Mouse (Mus musculus) heart, adult 2 months (tissue): ENCODE results near the gene Hoga1.

Experiments used
- CTCF ChIP-seq: fragments of 200-600 bp; IDR thresholded peaks from 2 replicates; pipeline ENCODE4 v1.8.1; 2022; ENCODE audit warnings: antibody characterized with exemption, mild to moderate bottlenecking, moderate library complexity
- EP300 ChIP-seq: fragments of 200-500 bp; IDR thresholded peaks from 2 replicates; pipeline ENCODE4 v1.6.1; 2011; ENCODE audit warnings: low read depth, low read length, control low read depth; ENCODE audit not compliant: insufficient read depth
- POLR2A ChIP-seq: fragments of 200-500 bp; IDR thresholded peaks from 2 replicates; pipeline ENCODE4 v1.6.1; 2011; ENCODE audit warnings: mild to moderate bottlenecking, low read depth, low read length, control low read depth; ENCODE audit not compliant: insufficient read depth

- TF ChIP-seq CTCF = no peak
- TF ChIP-seq POLR2A = no peak
- TF ChIP-seq EP300 = no peak
Observed at GRCm38 (mm10) chr19:42079006-42079405, 33.6 kb downstream of the Hoga1 start.
